Mouse (Mus musculus) olfactory bulb, adult 2 months (tissue): ENCODE measurements around the gene Gm49721.
"Not testable (repeated sequence)": the region's sequence is repeated elsewhere in the genome, so short reads cannot be mapped to it uniquely, and the experiment has no call there.

ENCODE experiments used
- CTCF ChIP-seq: fragments of 200-500 bp; IDR thresholded peaks from 2 replicates; pipeline ENCODE4 v1.5.1; 2012; ENCODE audit warnings: low read depth, mild to moderate bottlenecking, low read length, moderate library complexity; ENCODE audit not compliant: insufficient read depth
- POLR2A ChIP-seq: fragments of 200-500 bp; IDR thresholded peaks from 2 replicates; pipeline ENCODE4 v1.6.1; 2012; ENCODE audit warnings: mild to moderate bottlenecking, low read depth, low read length, moderate library complexity; ENCODE audit not compliant: insufficient read depth

DNA sequence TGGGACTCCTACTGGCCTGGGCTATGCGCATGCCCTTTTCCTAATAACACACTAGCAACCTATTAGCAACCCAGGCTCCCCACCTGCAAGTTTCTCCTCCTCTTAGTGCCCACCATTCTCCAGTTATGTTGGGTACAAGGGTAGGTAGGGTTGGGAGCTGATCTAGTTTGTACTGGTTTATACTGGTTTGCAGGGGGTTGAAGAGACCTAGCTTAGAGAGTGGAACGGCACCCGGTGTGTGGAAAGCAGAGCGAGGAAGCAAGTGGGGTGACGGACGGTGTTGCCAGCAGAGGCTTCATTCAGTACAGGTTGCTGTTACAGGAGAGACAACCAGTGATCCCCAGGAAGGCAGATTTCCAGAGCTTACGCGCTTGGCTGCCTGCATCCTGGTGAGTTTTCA, 8.4 kb upstream of the Gm49721 start, which contains the start of gene Rnaset2b:
- TF ChIP-seq CTCF, POLR2A: not testable (repeated sequence)
